Comparison of ENCODE assay signal across 9 mouse cellular contexts in the genomic region with DNA sequence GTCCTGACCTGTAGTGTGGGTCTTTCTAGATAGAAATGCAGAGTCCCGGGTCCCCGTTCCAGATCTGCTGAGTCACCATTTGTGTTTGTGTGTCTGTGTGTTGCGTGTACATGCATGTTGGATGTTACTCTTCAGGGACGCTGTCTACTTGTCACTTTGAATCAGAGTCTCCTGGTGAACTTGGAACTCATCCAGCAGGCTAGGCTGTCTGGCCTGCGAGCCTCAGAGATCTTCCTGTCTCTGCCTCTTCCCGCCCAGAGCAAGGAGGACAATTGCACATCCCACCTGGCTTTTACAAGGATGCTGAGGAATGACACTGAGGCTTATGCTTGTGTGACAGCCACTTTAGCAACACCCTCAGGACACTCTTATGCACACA. TPM values are rescaled to one million over a fixed set of nuclear protein-coding genes. Genes with fewer than 3 reads are reported as not detected.
DNase-seq lines count a peak whose midpoint lies in the region; ATAC-seq lines count a peak whose summit lies in the region.
"Had no signal": no experiment of that assay in that cellular context is flagged by ENCODE, and none has a peak within 500 bp of the region (broad histone marks: within the 10 kb centered on the region; RNA-seq: fewer than 3 reads in every experiment).

No protein-coding gene starts in this region.

- H3K27me3 ChIP-seq in hindbrain, embryonic 13.5 days: no peaks in the 10 kb centered on the region
- no peaks in the 10 kb centered on the region for H3K27me3 ChIP-seq in hindbrain, embryonic 16.5 days (replicated peaks; ENCODE audit: control insufficient read depth, insufficient read depth, low read length)
- no peaks in the 10 kb centered on the region for H3K27me3 ChIP-seq in limb, embryonic 15.5 days

- no peak overlapping the region for H3K4me2 ChIP-seq in hindbrain, embryonic 13.5 days
- H3K4me2 ChIP-seq in hindbrain, embryonic 16.5 days (ENCODE audit: low read length): no peak overlapping the region
- H3K4me2 ChIP-seq in limb, embryonic 15.5 days: peak overlapping the region; percentile 37; the same call in 1 of the 2 replicates

- peak; percentile 63 for DNase-seq in retina, postnatal 1 day
- no peak for DNase-seq in retina, embryonic 14.5 days (ENCODE audit: low spot score)
- peak; percentile 72 to 76 for DNase-seq in cerebellum, postnatal 10 days
- DNase-seq in urinary bladder, postnatal 4 days (ENCODE audit: low spot score in 2 of 2): no peak
- no peak for DNase-seq in layer of hippocampus, adult 9-11 months

- H3K4me3 ChIP-seq in hindbrain, embryonic 13.5 days: no peak overlapping the region
- H3K4me3 ChIP-seq in hindbrain, embryonic 16.5 days (ENCODE audit: low read length): no peak overlapping the region
- no peak overlapping the region for H3K4me3 ChIP-seq in limb, embryonic 15.5 days
- H3K4me3 ChIP-seq: heart, adult 2 months had no signal

- H3K4me1 ChIP-seq in hindbrain, embryonic 13.5 days (replicated peaks): peaks cover 21% of the 10 kb centered on the region
- peaks cover 9% of the 10 kb centered on the region for H3K4me1 ChIP-seq in hindbrain, embryonic 16.5 days (ENCODE audit: control insufficient read depth, insufficient read depth, low read depth, low read length)
- peaks cover 15% of the 10 kb centered on the region for H3K4me1 ChIP-seq in limb, embryonic 15.5 days

- no peak overlapping the region for H3K9ac ChIP-seq in hindbrain, embryonic 13.5 days
- H3K9ac ChIP-seq in hindbrain, embryonic 16.5 days (ENCODE audit: low read depth, low read length): no peak overlapping the region
- no peak overlapping the region for H3K9ac ChIP-seq in limb, embryonic 15.5 days

- no peaks in the 10 kb centered on the region for H3K9me3 ChIP-seq in hindbrain, embryonic 13.5 days
- no peaks in the 10 kb centered on the region for H3K9me3 ChIP-seq in hindbrain, embryonic 16.5 days (ENCODE audit: control insufficient read depth, low read length)
- H3K9me3 ChIP-seq in limb, embryonic 15.5 days: no peaks in the 10 kb centered on the region

- WGBS in hindbrain, embryonic 13.5 days: 90% methylated on average over 6 of the region's 6 CpGs
- 86% methylated on average over 6 of the region's 6 CpGs for WGBS in hindbrain, embryonic 16.5 days
- 77% methylated on average over 6 of the region's 6 CpGs for WGBS in limb, embryonic 15.5 days

- peak overlapping the region; percentile 58; the same call in 1 of the 2 replicates for H3K27ac ChIP-seq in hindbrain, embryonic 13.5 days
- H3K27ac ChIP-seq in hindbrain, embryonic 16.5 days (ENCODE audit: low read depth, low read length): no peak overlapping the region
- H3K27ac ChIP-seq in limb, embryonic 15.5 days: no peak overlapping the region
- H3K27ac ChIP-seq: heart, adult 2 months had no signal

- no peaks in the 10 kb centered on the region for H3K36me3 ChIP-seq in hindbrain, embryonic 13.5 days
- H3K36me3 ChIP-seq in hindbrain, embryonic 16.5 days (ENCODE audit: control insufficient read depth, insufficient read depth, low read length): no peaks in the 10 kb centered on the region
- H3K36me3 ChIP-seq in limb, embryonic 15.5 days: no peaks in the 10 kb centered on the region

- no peak for ATAC-seq in hindbrain, embryonic 13.5 days (ENCODE audit: low FRiP score)
- ATAC-seq in hindbrain, embryonic 16.5 days: no peak
- no peak for ATAC-seq in limb, embryonic 15.5 days (ENCODE audit: insufficient number of reproducible peaks, low FRiP score, low TSS enrichment, low read depth)

RNA-seq across cellular contexts. Expression of gene Kazn, which starts 39.0 kb away (rescaled TPM):
- polyA plus RNA-seq in hindbrain, embryonic 13.5 days (2015; fragmentation: Nextera tagmentation; extraction: Ambion mirVana): 17.9 and 19.1 TPM in 2 replicates
- polyA plus RNA-seq in hindbrain, embryonic 16.5 days (2015; fragmentation: Nextera tagmentation; extraction: Ambion mirVana): 26.4 and 27.1 TPM in 2 replicates
- 11.1 and 15.2 TPM in 2 replicates for polyA plus RNA-seq in limb, embryonic 15.5 days (2015; fragmentation: Nextera tagmentation; extraction: Ambion mirVana)

Comparison
In these comparisons a context has a peak if more than half of its experiments do, and no peak if none do; other contexts are left out.
1. DNase-seq: peak in retina, postnatal 1 day (single experiment) and cerebellum, postnatal 10 days (2 of 2); none in retina, embryonic 14.5 days (single experiment), urinary bladder, postnatal 4 days (0 of 2) and layer of hippocampus, adult 9-11 months (single experiment).